Mouse (Mus musculus) stomach, postnatal 0 days (tissue): ENCODE results near the gene Gstm2. TPM values are rescaled to one million over a fixed set of nuclear protein-coding genes. Genes with fewer than 3 reads are reported as not detected.
"Not testable (repeated sequence)": the region's sequence is repeated elsewhere in the genome, so short reads cannot be mapped to it uniquely, and the experiment has no call there.

Experiments
- ATAC-seq: fragments of 200-750 bp; cut with Nextera tagmentation; 2 replicates; pipeline ENCODE4 v1.8.0; 2017; ENCODE audit not compliant: low FRiP score, low TSS enrichment
- DNase-seq: peaks from one replicate; pipeline ENCODE4 v3.0.0-alpha.2; 2016; ENCODE audit warnings: low spot score
- H3K27ac ChIP-seq: fragments of 300-500 bp; sonication (generic); replicated peaks from 2 replicates; pipeline ENCODE4 v1.5.1; 2014; ENCODE audit warnings: mild to moderate bottlenecking, control low read depth
- H3K27me3 ChIP-seq: fragments of 300-500 bp; sonication (generic); 2 replicates; pipeline ENCODE4 v1.6.1; 2014; ENCODE audit warnings: low read length; ENCODE audit not compliant: control insufficient read depth, insufficient read depth
- H3K36me3 ChIP-seq: fragments of 300-500 bp; sonication (generic); 2 replicates; pipeline ENCODE4 v1.6.1; 2014; ENCODE audit warnings: low read length, mixed read lengths; ENCODE audit not compliant: control insufficient read depth, insufficient read depth
- H3K4me1 ChIP-seq: fragments of 300-500 bp; sonication (generic); replicated peaks from 2 replicates; pipeline ENCODE4 v1.6.1; 2014; ENCODE audit warnings: antibody characterized with exemption; ENCODE audit not compliant: control insufficient read depth, insufficient read depth
- H3K4me2 ChIP-seq: fragments of 300-500 bp; sonication (generic); replicated peaks from 2 replicates; pipeline ENCODE4 v1.6.1; 2014; ENCODE audit warnings: low read depth, mild to moderate bottlenecking, control low read depth, moderate library complexity
- H3K4me3 ChIP-seq: fragments of 300-500 bp; sonication (generic); 2 replicates; pipeline ENCODE4 v1.5.1; 2014; ENCODE audit warnings: low read depth, low read length, control low read depth
- H3K9ac ChIP-seq: fragments of 300-500 bp; sonication (generic); 2 replicates; pipeline ENCODE4 v1.6.1; 2014; ENCODE audit warnings: mild to moderate bottlenecking, low read length, control low read depth, mixed read lengths
- H3K9me3 ChIP-seq: fragments of 300-500 bp; sonication (generic); 2 replicates; pipeline ENCODE4 v1.6.1; 2016; ENCODE audit warnings: low read length; ENCODE audit not compliant: control insufficient read depth
- CTCF ChIP-seq: IDR thresholded peaks from 2 replicates; pipeline ENCODE4 v1.5.1; 2016; ENCODE audit warnings: antibody characterized with exemption, low read depth, mild to moderate bottlenecking, moderate library complexity
- EP300 ChIP-seq: optimal IDR thresholded peaks from 2 replicates; pipeline ENCODE3; 2016; ENCODE audit warnings: antibody characterized with exemption
- WGBS: fragments of 180-500 bp; shearing (Covaris S2); extraction: QIAGEN DNeasy Blood & Tissue Kit; methylation state at CpG from one replicate; pipeline ENCODE4 v1.1.7; 2014; 5-methylcytosine and 5-hydroxymethylcytosine counted together
- polyA plus RNA-seq: library from polyadenylated mRNA; unstranded; fragments of >200 nt; fragmentation: Nextera tagmentation; extraction: Ambion mirVana; gene quantifications from 2 replicates; pipeline ENCODE4 v1.2.1, GENCODE M21; 2015

Gene Gstm2
- polyA plus RNA-seq, 1 experiment from 2014 or later = 195 TPM

- no peak for DNase-seq
- no peaks in the 10 kb centered on the region for H3K27me3 ChIP-seq
- H3K9me3 ChIP-seq = no peaks in the 10 kb centered on the region
- no peak for ATAC-seq
- H3K4me2 ChIP-seq = no peak overlapping the region
- H3K36me3 ChIP-seq = no peaks in the 10 kb centered on the region
- no peak overlapping the region for H3K27ac ChIP-seq
- no peak overlapping the region for H3K4me3 ChIP-seq
- no peak overlapping the region for H3K9ac ChIP-seq
- 63% methylated on average over 3 of the region's 3 CpGs for WGBS
- TF ChIP-seq EP300 (no peak), CTCF (no peak)
- no peaks in the 10 kb centered on the region for H3K4me1 ChIP-seq
Measured at GRCm38 (mm10) chr3:107999491-107999890, 13.2 kb upstream of the Gstm2 start.

- WGBS = 88% methylated on average over 3 of the region's 3 CpGs
- Histone ChIP-seq H3K4me3 (no peak overlapping the region), H3K9ac (no peak overlapping the region), H3K27me3 (no peaks in the 10 kb centered on the region), H3K36me3 (no peaks in the 10 kb centered on the region), H3K4me2 (no peak overlapping the region), H3K4me1 (no peaks in the 10 kb centered on the region), H3K27ac (no peak overlapping the region), H3K9me3 (no peaks in the 10 kb centered on the region)
- DNase-seq (no peak), ATAC-seq (no peak)
- TF ChIP-seq EP300 (no peak), CTCF (no peak)
Measured at GRCm38 (mm10) chr3:107998591-107998990, 12.3 kb upstream of the Gstm2 start.

- Histone ChIP-seq H3K9ac (no peak overlapping the region), H3K27ac (no peak overlapping the region), H3K27me3 (no peaks in the 10 kb centered on the region), H3K9me3 (no peaks in the 10 kb centered on the region), H3K4me1 (no peaks in the 10 kb centered on the region), H3K36me3 (no peaks in the 10 kb centered on the region), H3K4me3 (no peak overlapping the region), H3K4me2 (no peak overlapping the region)
- TF ChIP-seq EP300 (no peak), CTCF (no peak)
- 81% methylated on average over 4 of the region's 4 CpGs for WGBS
- ATAC-seq = no peak
- DNase-seq = no peak
Measured at GRCm38 (mm10) chr3:107996576-107996975, 10.3 kb upstream of the Gstm2 start.

- not testable (repeated sequence) for ATAC-seq, H3K27ac ChIP-seq, DNase-seq, H3K9ac ChIP-seq, H3K27me3 ChIP-seq, H3K4me3 ChIP-seq, H3K9me3 ChIP-seq, H3K4me2 ChIP-seq, H3K4me1 ChIP-seq, H3K36me3 ChIP-seq
- WGBS = 69% methylated on average over 2 of the region's 2 CpGs
Measured at GRCm38 (mm10) chr3:107995974-107996373, 9.7 kb upstream of the Gstm2 start.

- not testable (repeated sequence) for DNase-seq, H3K36me3 ChIP-seq, H3K4me3 ChIP-seq, ATAC-seq, H3K9ac ChIP-seq, H3K9me3 ChIP-seq, H3K27me3 ChIP-seq, H3K4me1 ChIP-seq
- WGBS = 95% methylated on average over 2 of the region's 2 CpGs
- Histone ChIP-seq H3K4me2 (peak overlapping the region; percentile 48), H3K27ac (0 out of 2 replicates have a peak overlapping the region, but pooled peaks have one; percentile 74)
Measured at GRCm38 (mm10) chr3:107985141-107985540, 1.1 kb downstream of the Gstm2 start.

GRCm38 (mm10) chr3:107984471-107984870 lies 1.8 kb downstream of the Gstm2 start:
- no peaks in the 10 kb centered on the region for H3K9me3 ChIP-seq
- no peak overlapping the region for H3K27ac ChIP-seq
- no peak for DNase-seq
- TF ChIP-seq EP300 = no peak
- no peak for TF ChIP-seq CTCF
- no peaks in the 10 kb centered on the region for H3K36me3 ChIP-seq
- H3K27me3 ChIP-seq = no peaks in the 10 kb centered on the region
- H3K4me1 ChIP-seq = no peaks in the 10 kb centered on the region
- H3K4me2 ChIP-seq = no peak overlapping the region
- WGBS = 74% methylated on average over 5 of the region's 5 CpGs
- H3K4me3 ChIP-seq = no peak overlapping the region
- ATAC-seq = no peak
- no peak overlapping the region for H3K9ac ChIP-seq
